ENCODE assay signal across 26 mouse cellular contexts in genomic region chr3:138226476-138226875, GRCm38 (mm10). TPM values are rescaled to one million over a fixed set of nuclear protein-coding genes. Genes with fewer than 3 reads are reported as not detected.
DNase-seq lines count a peak whose midpoint lies in the region; ATAC-seq and TF ChIP-seq lines count a peak whose summit lies in the region.
"Had no signal": no experiment of that assay in that cellular context is flagged by ENCODE, and none has a peak within 500 bp of the region (broad histone marks: within the 10 kb centered on the region; RNA-seq: fewer than 3 reads in every experiment).

No protein-coding gene starts in this region.

- no peak overlapping the region for H3K4me2 ChIP-seq in liver, embryonic 11.5 days
- no peak overlapping the region for H3K4me2 ChIP-seq in midbrain, embryonic 15.5 days
- H3K4me2 ChIP-seq: embryonic facial prominence, embryonic 12.5 days; forebrain, embryonic 13.5 days had no signal

- no peak for ATAC-seq in liver, embryonic 11.5 days (replicated peaks; ENCODE audit: low FRiP score)
- no peak for ATAC-seq in midbrain, embryonic 15.5 days (replicated peaks)
- ATAC-seq: activated CD4-positive, CD25-positive, alpha-beta regulatory T cell, adult 4 months; CD4-positive, CD25-positive, alpha-beta regulatory T cell, adult 4 months; forebrain, embryonic 13.5 days; Patski had no signal

- no peaks in the 10 kb centered on the region for H3K27me3 ChIP-seq in liver, adult 2 months (ENCODE audit: control insufficient read depth, insufficient read depth, low read length)
- no peaks in the 10 kb centered on the region for H3K27me3 ChIP-seq in liver, embryonic 11.5 days (replicated peaks; ENCODE audit: control insufficient read depth, insufficient read depth, low read length)
- H3K27me3 ChIP-seq in midbrain, embryonic 10.5 days (ENCODE audit: low read depth, poor library complexity, severe bottlenecking), result no peaks in the 10 kb centered on the region
- no peaks in the 10 kb centered on the region for H3K27me3 ChIP-seq in midbrain, embryonic 15.5 days (replicated peaks)
- H3K27me3 ChIP-seq in small intestine, adult 2 months (ENCODE audit: control insufficient read depth, insufficient read depth, low read length), result no peaks in the 10 kb centered on the region
- H3K27me3 ChIP-seq: CH12.LX; embryonic facial prominence, embryonic 12.5 days; forebrain, embryonic 13.5 days; Patski had no signal

- H3K9ac ChIP-seq in liver, adult 2 months (ENCODE audit: low read depth, low read length), result peak overlapping the region; percentile 72
- H3K9ac ChIP-seq in liver, embryonic 11.5 days (ENCODE audit: low read depth, low read length), result no peak overlapping the region
- H3K9ac ChIP-seq in midbrain, embryonic 15.5 days, result no peak overlapping the region
- H3K9ac ChIP-seq: embryonic facial prominence, embryonic 12.5 days; forebrain, embryonic 13.5 days had no signal

- H3K4me1 ChIP-seq in liver, adult 2 months (ENCODE audit: control insufficient read depth, insufficient read depth, low read length), result peaks cover 55% of the 10 kb centered on the region
- H3K4me1 ChIP-seq in liver, embryonic 11.5 days (replicated peaks; ENCODE audit: control insufficient read depth, insufficient read depth, low read length), result no peaks in the 10 kb centered on the region
- peaks cover 26% of the 10 kb centered on the region for H3K4me1 ChIP-seq in midbrain, embryonic 10.5 days
- no peaks in the 10 kb centered on the region for H3K4me1 ChIP-seq in midbrain, embryonic 15.5 days
- H3K4me1 ChIP-seq in small intestine, adult 2 months (ENCODE audit: control insufficient read depth, insufficient read depth, insufficient read length, low read length), result peaks cover 32% of the 10 kb centered on the region
- H3K4me1 ChIP-seq: embryonic facial prominence, embryonic 12.5 days; forebrain, embryonic 13.5 days had no signal

- H3K27ac ChIP-seq in liver, adult 2 months (replicated peaks; ENCODE audit: insufficient read depth, low read depth, low read length), result peak overlapping the region; percentile 99
- no peak overlapping the region for H3K27ac ChIP-seq in liver, embryonic 11.5 days (ENCODE audit: low read depth, low read length)
- H3K27ac ChIP-seq in midbrain, embryonic 10.5 days (replicated peaks), result peak overlapping the region; percentile 79
- H3K27ac ChIP-seq in midbrain, embryonic 15.5 days, result no peak overlapping the region
- H3K27ac ChIP-seq in small intestine, adult 2 months (ENCODE audit: insufficient read depth, low read depth, low read length), result peak overlapping the region; percentile 69; the same call in 1 of the 2 replicates
- H3K27ac ChIP-seq: embryonic facial prominence, embryonic 10.5 days; embryonic facial prominence, embryonic 12.5 days; forebrain, embryonic 13.5 days had no signal

- H3K36me3 ChIP-seq in liver, adult 2 months (ENCODE audit: control insufficient read depth, insufficient read depth, low read length), result peaks cover 22% of the 10 kb centered on the region
- H3K36me3 ChIP-seq in liver, embryonic 11.5 days (ENCODE audit: control insufficient read depth, insufficient read depth, low read length), result no peaks in the 10 kb centered on the region
- H3K36me3 ChIP-seq in midbrain, embryonic 10.5 days, result no peaks in the 10 kb centered on the region
- H3K36me3 ChIP-seq in midbrain, embryonic 15.5 days (replicated peaks), result no peaks in the 10 kb centered on the region
- no peaks in the 10 kb centered on the region for H3K36me3 ChIP-seq in small intestine, adult 2 months (ENCODE audit: control insufficient read depth, insufficient read depth, low read length)
- H3K36me3 ChIP-seq: embryonic facial prominence, embryonic 10.5 days; embryonic facial prominence, embryonic 12.5 days; G1E had no signal

- WGBS in liver, adult 2 months, result 60% methylated on average over 6 of the region's 6 CpGs
- WGBS in liver, embryonic 11.5 days, result 91% methylated on average over 6 of the region's 6 CpGs
- 95% methylated on average over 6 of the region's 6 CpGs for WGBS in midbrain, embryonic 10.5 days
- whole genome bisulfite sequencing in midbrain, embryonic 15.5 days, result 97% methylated on average over 6 of the region's 6 CpGs
- WGBS in small intestine, adult 2 months, result 96% methylated on average over 6 of the region's 6 CpGs

- TF ChIP-seq POLR2A in liver, adult 2 months (IDR thresholded peaks at IDR 0.05; ENCODE audit: extremely low read depth, insufficient read depth, low read length), result no peak
- TF ChIP-seq POLR2A in small intestine, adult 2 months (IDR thresholded peaks at IDR 0.05; ENCODE audit: low read depth, low read length), result no peak

- no peaks in the 10 kb centered on the region for H3K9me3 ChIP-seq in liver, embryonic 11.5 days (ENCODE audit: control insufficient read depth, low read length)
- H3K9me3 ChIP-seq in midbrain, embryonic 10.5 days (replicated peaks), result no peaks in the 10 kb centered on the region
- H3K9me3 ChIP-seq in midbrain, embryonic 15.5 days, result no peaks in the 10 kb centered on the region
- H3K9me3 ChIP-seq: embryonic facial prominence, embryonic 10.5 days; embryonic facial prominence, embryonic 12.5 days; forebrain, embryonic 13.5 days; G1E had no signal

- no peak for TF ChIP-seq CTCF in liver, adult 2 months (IDR thresholded peaks at IDR 0.05; ENCODE audit: low read depth, low read length)
- no peak for TF ChIP-seq CTCF in small intestine, adult 2 months (IDR thresholded peaks at IDR 0.05; ENCODE audit: extremely low read depth, insufficient read length, insufficient replicate concordance, low read depth, low read length)

- H3K4me3 ChIP-seq in liver, adult 2 months (ENCODE audit: insufficient read depth, low read depth, low read length), result no peak overlapping the region
- H3K4me3 ChIP-seq in liver, embryonic 11.5 days (ENCODE audit: low read depth, low read length), result no peak overlapping the region
- no peak overlapping the region for H3K4me3 ChIP-seq in midbrain, embryonic 10.5 days
- no peak overlapping the region for H3K4me3 ChIP-seq in midbrain, embryonic 15.5 days
- no peak overlapping the region for H3K4me3 ChIP-seq in small intestine, adult 2 months (ENCODE audit: low read depth, low read length)
- H3K4me3 ChIP-seq: embryonic facial prominence, embryonic 10.5 days; embryonic facial prominence, embryonic 12.5 days; forebrain, embryonic 13.5 days had no signal

- DNase-seq in heart, adult 11 months, result peak; percentile 59
- DNase-seq in heart, postnatal 4 days, result no peak
- DNase-seq in liver, adult 2 months (ENCODE audit: extremely low read depth, low read depth, low spot score), result no peak
- DNase-seq in liver, embryonic 11.5 days (ENCODE audit: low spot score), result no peak
- no peak for DNase-seq in midbrain, embryonic 10.5 days (ENCODE audit: low spot score)
- DNase-seq: B cell, adult 2 months; cerebellum, adult 11-12 months; cerebellum, adult 9-10 months had no signal

- H3K79me2 ChIP-seq in liver, adult 2 months (ENCODE audit: control insufficient read depth, insufficient read depth, low read length), result peaks cover 3% of the 10 kb centered on the region; the same call in 1 of the 2 replicates

RNA-seq across cellular contexts. Expression of gene Adh7, which starts 8.9 kb away (rescaled TPM):
- not detected for total RNA-seq in heart, postnatal 4 days (2021)
- 1.2 and 1.5 TPM in 2 replicates for total RNA-seq in liver, adult 2 months (2014; rRNA removed)
- polyA plus RNA-seq in liver, adult 2 months (2012; rRNA removed), result 0.40 and 1.7 TPM in 2 replicates
- 0.12 and 0.13 TPM in 2 replicates for polyA plus RNA-seq in liver, embryonic 11.5 days (2014; fragmentation: Nextera tagmentation; extraction: Ambion mirVana)
- 0.25 TPM in 1 of 2 replicates, not detected in the other for polyA plus RNA-seq in midbrain, embryonic 10.5 days (2016; fragmentation: Nextera tagmentation; extraction: Ambion mirVana)
- 1.2 and 1.4 TPM in 2 replicates for polyA plus RNA-seq in midbrain, embryonic 15.5 days (2015; fragmentation: Nextera tagmentation; extraction: Ambion mirVana)
- 0.08 and 1.0 TPM in 2 replicates for polyA plus RNA-seq in small intestine, adult 2 months (2012; rRNA removed)
- total RNA-seq: CH12.LX had no signal
- polyA plus RNA-seq: activated CD4-positive, CD25-positive, alpha-beta regulatory T cell, adult 4 months; CD4-positive, CD25-positive, alpha-beta regulatory T cell, adult 4 months; cerebellum, adult 2 months; embryonic facial prominence, embryonic 10.5 days; forebrain, embryonic 13.5 days; G1E had no signal

RNA-seq across cellular contexts. Expression of gene 4930579F01Rik, which starts 32.9 kb away (rescaled TPM):
- total RNA-seq in heart, postnatal 4 days (2021), result not detected
- total RNA-seq in liver, adult 2 months (2014; rRNA removed), result not detected in 2 replicates
- polyA plus RNA-seq in liver, adult 2 months (2012; rRNA removed), result not detected in 2 replicates
- not detected in 2 replicates for polyA plus RNA-seq in liver, embryonic 11.5 days (2014; fragmentation: Nextera tagmentation; extraction: Ambion mirVana)
- polyA plus RNA-seq in midbrain, embryonic 10.5 days (2016; fragmentation: Nextera tagmentation; extraction: Ambion mirVana), result not detected in 2 replicates
- not detected in 2 replicates for polyA plus RNA-seq in midbrain, embryonic 15.5 days (2015; fragmentation: Nextera tagmentation; extraction: Ambion mirVana)
- not detected in 2 replicates for polyA plus RNA-seq in small intestine, adult 2 months (2012; rRNA removed)
- total RNA-seq: adrenal gland, adult 18-20 months; adrenal gland, adult 8-10 months; adrenal gland, postnatal 14 days; adrenal gland, postnatal 36 days; CH12.LX; G1E had no signal
- polyA plus RNA-seq: activated CD4-positive, CD25-positive, alpha-beta regulatory T cell, adult 4 months; CD4-positive, CD25-positive, alpha-beta regulatory T cell, adult 4 months; cerebellum, adult 2 months; cortical plate, adult 2 months; embryonic facial prominence, embryonic 10.5 days; embryonic facial prominence, embryonic 14.5 days; forebrain, embryonic 11.5 days; forebrain, embryonic 13.5 days; G1E; Patski had no signal

RNA-seq across cellular contexts. Expression of gene Adh1, which starts 34.3 kb away (rescaled TPM):
- total RNA-seq in heart, postnatal 4 days (2021), result 10 to 100 TPM; 13.3 to 13.5 TPM
- total RNA-seq in liver, adult 2 months (2014; rRNA removed), result 2,711 and 3,373 TPM in 2 replicates
- polyA plus RNA-seq in liver, adult 2 months (2012; rRNA removed), result 3,177 and 3,191 TPM in 2 replicates
- 0.83 and 1.4 TPM in 2 replicates for polyA plus RNA-seq in liver, embryonic 11.5 days (2014; fragmentation: Nextera tagmentation; extraction: Ambion mirVana)
- polyA plus RNA-seq in midbrain, embryonic 10.5 days (2016; fragmentation: Nextera tagmentation; extraction: Ambion mirVana), result 0.14 TPM in 1 of 2 replicates, not detected in the other
- 1.1 TPM in 2 replicates for polyA plus RNA-seq in midbrain, embryonic 15.5 days (2015; fragmentation: Nextera tagmentation; extraction: Ambion mirVana)
- 137 and 221 TPM in 2 replicates for polyA plus RNA-seq in small intestine, adult 2 months (2012; rRNA removed)
- total RNA-seq: CH12.LX had no signal
- polyA plus RNA-seq: embryonic facial prominence, embryonic 10.5 days; G1E had no signal

Comparison
In these comparisons a context has a peak if more than half of its experiments do, and no peak if none do; other contexts are left out.
1. H3K27ac ChIP-seq: peak in liver, adult 2 months (single experiment), midbrain, embryonic 10.5 days (single experiment) and small intestine, adult 2 months (single experiment); none in liver, embryonic 11.5 days (single experiment) and midbrain, embryonic 15.5 days (single experiment).
2. RNA of gene Adh1, which starts 34.3 kb away (polyA plus RNA-seq): 3,177 to 3,191 TPM in liver, adult 2 months and 137 to 221 TPM in small intestine, adult 2 months; 0.83 to 1.4 TPM in liver, embryonic 11.5 days, 1.1 TPM in midbrain, embryonic 15.5 days and 0.14 TPM in midbrain, embryonic 10.5 days; every median in the first group is over 10 times any median in the second.